Mouse (Mus musculus): ENCODE measurements around the gene Gm15557.

DNA sequence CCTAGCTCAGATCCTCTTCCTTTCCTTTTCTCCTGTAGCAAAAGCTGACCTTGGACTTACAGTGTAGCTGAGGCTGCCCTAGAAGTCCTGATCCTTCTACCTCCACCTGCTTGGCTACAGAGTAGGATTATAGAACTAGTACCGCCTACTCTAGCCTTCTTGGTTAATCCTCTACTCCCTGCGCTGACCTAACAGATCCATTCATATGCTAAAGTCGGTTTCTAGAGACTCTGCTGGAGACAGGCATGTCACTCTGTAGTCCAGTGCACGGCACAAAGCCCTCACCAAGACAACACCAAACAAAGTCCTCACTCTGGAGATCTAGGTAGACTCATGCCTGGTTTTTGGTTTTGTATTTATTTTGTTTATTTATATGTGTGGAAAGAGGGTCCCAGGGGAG lies 6.0 kb downstream of the Gm15557 start:
- TF ChIP-seq CTCF (IDR thresholded peaks at IDR 0.05; ENCODE audit: control insufficient read depth, insufficient read depth, low read length) (no peak), POLR2A (IDR thresholded peaks at IDR 0.05; ENCODE audit: borderline replicate concordance, control insufficient read depth, low read depth, low read length) (no peak)
